Mouse (Mus musculus) MEL (cell line): ENCODE measurements around the gene Katnbl1. TPM values are rescaled to one million over a fixed set of nuclear protein-coding genes. Genes with fewer than 3 reads are reported as not detected.
"Not testable (repeated sequence)": the region's sequence is repeated elsewhere in the genome, so short reads cannot be mapped to it uniquely, and the experiment has no call there.

Experiments used
- DNase-seq: peaks from one replicate; pipeline ENCODE4 v3.0.0; 2011; ENCODE audit warnings: low read depth, low spot score
- H3K27ac ChIP-seq: 2 replicates; pipeline ENCODE4 v1.5.1; 2012; ENCODE audit warnings: low read depth, mild to moderate bottlenecking, control low read depth, low read length, moderate library complexity; ENCODE audit not compliant: control insufficient read depth
- H3K27me3 ChIP-seq, 2 experiments: fragments of 150-350 bp in 1 of 2; sonication (generic) in 1 of 2; 2 replicates each; pipeline ENCODE4 v1.6.1; 2012; ENCODE audit warnings: low read length in 2 of 2, mild to moderate bottlenecking in 2 of 2, improper control_type of control experiment in 1 of 2, moderate library complexity in 1 of 2; ENCODE audit not compliant: insufficient read depth in 2 of 2, control insufficient read depth in 1 of 2
- H3K36me3 ChIP-seq, 2 experiments: 2 replicates each; pipeline ENCODE4 v1.6.1; 2012 to 2014; ENCODE audit warnings: low read length in 2 of 2, improper control_type of control experiment in 1 of 2, inconsistent platforms in 1 of 2, mild to moderate bottlenecking in 1 of 2; ENCODE audit not compliant: insufficient read depth in 2 of 2, control insufficient read depth in 1 of 2
- H3K4me1 ChIP-seq, 2 experiments: fragments of 150-350 bp in 1 of 2; sonication (generic) in 1 of 2; 2 replicates each; pipeline ENCODE4 v1.6.1; 2012; ENCODE audit warnings: low read length in 2 of 2, improper control_type of control experiment in 1 of 2, mild to moderate bottlenecking in 1 of 2; ENCODE audit not compliant: insufficient read depth in 2 of 2, control insufficient read depth in 1 of 2
- H3K4me3 ChIP-seq, 2 experiments: fragments of 150-350 bp in 1 of 2; sonication (generic) in 1 of 2; 2 replicates each; pipeline ENCODE4 v1.5.1; 2012; ENCODE audit warnings: low read depth in 2 of 2, low read length in 2 of 2, mild to moderate bottlenecking in 2 of 2, moderate library complexity in 2 of 2, control low read depth in 1 of 2, improper control_type of control experiment in 1 of 2; ENCODE audit not compliant: control insufficient read depth in 1 of 2, insufficient read depth in 1 of 2
- H3K79me2 ChIP-seq: 2 replicates; pipeline ENCODE4 v1.6.1; 2012; ENCODE audit warnings: mild to moderate bottlenecking, low read length, moderate library complexity; ENCODE audit not compliant: control insufficient read depth, poor library complexity, insufficient read depth
- H3K9ac ChIP-seq: 2 replicates; pipeline ENCODE4 v1.6.1; 2012; ENCODE audit warnings: low read depth, mild to moderate bottlenecking, control low read depth, low read length, moderate library complexity; ENCODE audit not compliant: control insufficient read depth, poor library complexity, severe bottlenecking
- H3K9me3 ChIP-seq: fragments of 150-350 bp; sonication (generic); replicated peaks from 2 replicates; pipeline ENCODE4 v1.6.1; 2012; ENCODE audit warnings: mild to moderate bottlenecking, low read length, improper control_type of control experiment, moderate library complexity; ENCODE audit not compliant: insufficient read depth
- CTCF ChIP-seq, 3 experiments: IDR thresholded peaks in 2 of 3; conservative IDR thresholded peaks in 1 of 3; 2 replicates each; pipeline ENCODE4 v1.5.1; 2011 to 2012; ENCODE audit warnings: low read length in 3 of 3, low read depth in 2 of 3, mild to moderate bottlenecking in 2 of 3, improper control_type of control experiment in 1 of 3, inconsistent platforms in 1 of 3, mixed read lengths in 1 of 3, moderate library complexity in 1 of 3; ENCODE audit not compliant: control insufficient read depth in 1 of 3, insufficient read depth in 1 of 3, poor library complexity in 1 of 3, severe bottlenecking in 1 of 3
- E2F4 ChIP-seq: IDR thresholded peaks from 2 replicates; pipeline ENCODE4 v1.6.1; 2011; ENCODE audit warnings: low read depth, low read length, improper control_type of control experiment, borderline replicate concordance
- ELF1 ChIP-seq: IDR thresholded peaks from 2 replicates; pipeline ENCODE4 v1.6.1; 2014; ENCODE audit warnings: low read depth, mild to moderate bottlenecking, inconsistent platforms, low read length, improper control_type of control experiment, moderate library complexity
- EP300 ChIP-seq, 2 experiments: IDR thresholded peaks; 2 replicates each; pipeline ENCODE4 v1.6.1; 2011; ENCODE audit warnings: improper control_type of control experiment in 2 of 2, low read length in 2 of 2, low read depth in 1 of 2, mild to moderate bottlenecking in 1 of 2
- ETS1 ChIP-seq: IDR thresholded peaks from 2 replicates; pipeline ENCODE4 v1.6.1; 2012; ENCODE audit warnings: low read depth, mild to moderate bottlenecking, inconsistent platforms, low read length, improper control_type of control experiment, moderate library complexity
- GATA1 ChIP-seq: IDR thresholded peaks from 2 replicates; pipeline ENCODE4 v1.6.1; 2011; ENCODE audit warnings: low read depth, low read length, improper control_type of control experiment
- HCFC1 ChIP-seq: IDR thresholded peaks from 2 replicates; pipeline ENCODE4 v1.6.1; 2012; ENCODE audit warnings: low read depth, mild to moderate bottlenecking, inconsistent platforms, low read length, improper control_type of control experiment, moderate library complexity
- JUND ChIP-seq: IDR thresholded peaks from 2 replicates; pipeline ENCODE4 v1.6.1; 2011; ENCODE audit warnings: low read depth, mild to moderate bottlenecking, improper control_type of control experiment, low read length
- MAZ ChIP-seq: IDR thresholded peaks from 2 replicates; pipeline ENCODE4 v1.6.1; 2012; ENCODE audit warnings: low read depth, mild to moderate bottlenecking, inconsistent platforms, low read length, improper control_type of control experiment
- NELFE ChIP-seq: IDR thresholded peaks from 2 replicates; pipeline ENCODE4 v1.6.1; 2011; ENCODE audit warnings: low read depth, low read length, improper control_type of control experiment
- RAD21 ChIP-seq: IDR thresholded peaks from 2 replicates; pipeline ENCODE4 v1.6.1; 2011; ENCODE audit warnings: mild to moderate bottlenecking, low read depth, low read length, improper control_type of control experiment
- RCOR1 ChIP-seq: IDR thresholded peaks from 2 replicates; pipeline ENCODE4 v1.6.1; 2012; ENCODE audit warnings: low read depth, mild to moderate bottlenecking, inconsistent platforms, low read length, improper control_type of control experiment
- SIN3A ChIP-seq: IDR thresholded peaks from 2 replicates; pipeline ENCODE4 v1.6.1; 2012; ENCODE audit warnings: low read length, improper control_type of control experiment, inconsistent platforms
- SMC3 ChIP-seq: IDR thresholded peaks from 2 replicates; pipeline ENCODE4 v1.6.1; 2011; ENCODE audit warnings: low read depth, low read length, improper control_type of control experiment
- TAL1 ChIP-seq: IDR thresholded peaks from 2 replicates; pipeline ENCODE4 v1.6.1; 2012; ENCODE audit warnings: mild to moderate bottlenecking, inconsistent platforms, low read length, moderate library complexity, mixed read lengths
- TCF12 ChIP-seq: IDR thresholded peaks from 2 replicates; pipeline ENCODE4 v1.6.1; 2014; ENCODE audit warnings: low read depth, mild to moderate bottlenecking, inconsistent platforms, low read length, improper control_type of control experiment, moderate library complexity
- ZC3H11A ChIP-seq: IDR thresholded peaks from 2 replicates; pipeline ENCODE4 v1.6.1; 2012; ENCODE audit warnings: low read depth, mild to moderate bottlenecking, inconsistent platforms, low read length, improper control_type of control experiment
- ZNF384 ChIP-seq: IDR thresholded peaks from 2 replicates; pipeline ENCODE4 v1.6.1; 2012; ENCODE audit warnings: low read depth, mild to moderate bottlenecking, inconsistent platforms, low read length, improper control_type of control experiment
- polyA plus RNA-seq, 2 experiments: library from polyadenylated mRNA; stranded (reverse) in 1 of 2; unstranded in 1 of 2; fragments of >175 nt in 1 of 2; fragments of >200 nt in 1 of 2; gene quantifications; 2 replicates each; pipeline versions ENCODE4 v1.2.1 to v1.2.4; 2012; ENCODE audit warnings: low replicate concordance in 2 of 2, low read depth in 1 of 2; ENCODE audit not compliant: insufficient read length in 2 of 2, insufficient read depth in 1 of 2, missing spikeins in 1 of 2
- total RNA-seq: library from RNA; depleted of rRNA; stranded (reverse); fragments of 300-350 nt; gene quantifications from 2 replicates; pipeline ENCODE4 v1.2.3, GENCODE M21; 2012

The Katnbl1 gene
- total and polyA plus RNA-seq, 3 experiments = 12.6 to 16.6 TPM; not detected in 1

DNA sequence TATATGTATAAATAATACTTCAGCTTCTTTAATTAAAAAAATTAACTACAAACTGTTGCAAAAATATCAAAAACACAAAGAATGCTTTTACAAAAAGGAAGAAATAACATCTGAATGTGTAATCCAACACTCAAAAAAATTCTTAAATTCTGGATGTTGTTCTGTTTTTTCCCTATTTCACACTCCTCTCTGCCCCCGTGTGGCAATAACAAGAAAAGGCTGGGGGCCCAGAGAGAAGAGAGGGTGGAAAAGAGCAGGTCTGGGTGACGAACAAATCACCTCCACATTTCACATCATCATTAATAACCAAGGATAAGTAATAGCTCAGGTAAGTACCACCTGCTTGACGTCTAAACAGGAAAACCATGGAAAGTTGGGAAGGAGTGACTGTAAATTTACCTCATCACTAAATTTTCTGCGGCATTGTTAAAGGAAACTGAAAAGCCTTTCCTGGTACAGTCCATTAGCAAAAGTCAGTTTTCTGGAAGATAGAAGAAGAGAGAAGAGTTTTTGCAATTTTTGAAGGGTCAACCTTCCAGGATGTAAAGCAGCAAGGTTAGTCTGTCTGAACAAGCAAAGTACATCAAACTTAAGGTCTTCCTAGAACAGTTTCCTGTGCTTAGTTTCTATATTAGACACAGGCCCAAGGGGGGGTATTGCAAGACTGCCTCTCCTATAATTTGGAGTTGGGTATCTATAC is 70.7 kb downstream of the Katnbl1 start:
- Histone ChIP-seq H3K4me3 (peak overlapping the region; percentile 8 to 17; a peak in 1 of 4 replicates), H3K36me3 (peaks cover 0 to 31% of the 10 kb centered on the region in 2 experiments; a peak in 2 of 4 replicates), H3K9ac (peak overlapping the region; percentile 30), H3K27ac (no peak overlapping the region), H3K4me1 (peaks cover 20 to 28% of the 10 kb centered on the region in 2 experiments), H3K27me3 (no peaks in the 10 kb centered on the region), H3K9me3 (no peaks in the 10 kb centered on the region)
- DNase-seq = peak; percentile 77
- TF ChIP-seq TCF12 (no peak), ELF1 (no peak), TAL1 (no peak), E2F4 (no peak), CTCF (IDR thresholded peaks at IDR 0.05 in 2 of 3, conservative IDR thresholded peaks at IDR 0.05 in 1 of 3; ENCODE audit: control insufficient read depth in 1 of 3, insufficient read depth in 1 of 3, low read depth in 2 of 3, low read length in 3 of 3, poor library complexity in 1 of 3, severe bottlenecking in 1 of 3) (peak; percentile 62 to 86 (median 66)), MAZ (peak; percentile 91; the same call in 1 of the 2 replicates), HCFC1 (no peak), ZNF384 (peak; percentile 66; the same call in 1 of the 2 replicates), SIN3A (no peak), NELFE (no peak), RAD21 (peak; percentile 72), SMC3 (peak; percentile 91), ZC3H11A (peak; percentile 58)
- TF ChIP-seq, all 39 proteins: peak for 6
- no peaks in the 10 kb centered on the region; the same call in 1 of the 2 replicates for H3K79me2 ChIP-seq

DNA sequence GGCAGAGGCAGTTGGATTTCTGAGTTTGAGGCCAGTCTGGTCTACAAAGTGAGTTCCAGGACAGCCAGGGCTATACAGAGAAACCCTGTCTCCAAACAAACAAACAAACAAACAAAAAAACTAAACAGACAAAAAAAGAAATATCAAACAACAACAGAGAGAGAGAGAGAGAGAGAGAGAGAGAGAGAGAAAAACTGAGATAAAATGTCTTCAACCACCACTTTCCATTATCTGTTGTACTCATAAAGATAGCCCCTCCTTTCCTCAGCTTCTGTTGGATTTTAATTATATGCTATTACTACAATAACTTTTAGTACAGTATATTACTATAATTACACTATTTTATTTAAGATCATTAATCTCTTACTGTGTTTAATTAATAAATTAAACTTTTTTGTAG is 73.5 kb downstream of the Katnbl1 start:
- H3K27me3 ChIP-seq, H3K27ac ChIP-seq, H3K9ac ChIP-seq, H3K9me3 ChIP-seq, H3K4me3 ChIP-seq: not testable (repeated sequence)
- peak; percentile 32 for DNase-seq
- peaks cover 25 to 36% of the 10 kb centered on the region in 2 experiments for H3K4me1 ChIP-seq
- peaks cover 0 to 46% of the 10 kb centered on the region in 2 experiments; a peak in 2 of 4 replicates for H3K36me3 ChIP-seq
- 0 out of 2 replicates have a peak, but pooled peaks have one; percentile 31 for TF ChIP-seq HCFC1
- peak; percentile 40; the same call in 1 of the 2 replicates for TF ChIP-seq RCOR1
- TF ChIP-seq EP300 (IDR thresholded peaks at IDR 0.05; ENCODE audit: low read depth in 1 of 2, low read length in 2 of 2) = peak; percentile 63 to 69; a peak in 3 of 4 replicates
- peak; percentile 28; the same call in 1 of the 2 replicates for TF ChIP-seq SIN3A
- peak; percentile 55; the same call in 1 of the 2 replicates for TF ChIP-seq TCF12
- TF ChIP-seq GATA1 = peak; percentile 72
- TF ChIP-seq MAZ = 0 out of 2 replicates have a peak, but pooled peaks have one; percentile 36
- peak; percentile 20; the same call in 1 of the 2 replicates for TF ChIP-seq ETS1
- TF ChIP-seq JUND = peak; percentile 80
- H3K79me2 ChIP-seq = peaks cover 22% of the 10 kb centered on the region
